Mouse (Mus musculus) lung, embryonic 14.5 days (tissue): ENCODE results near the gene Ndufv1. TPM values are rescaled to one million over a fixed set of nuclear protein-coding genes. Genes with fewer than 3 reads are reported as not detected.
A peak's percentile ranks its signal among the peaks of the same experiment; 100 is the strongest.

ENCODE experiments used
- ATAC-seq: fragments of 200-750 bp; cut with Nextera tagmentation; 2 replicates; pipeline ENCODE4 v1.8.0; 2017; ENCODE audit warnings: mild to moderate bottlenecking, moderate TSS enrichment, moderate library complexity; ENCODE audit not compliant: insufficient read depth
- DNase-seq: peaks from one replicate; pipeline ENCODE4 v3.0.0-alpha.2; 2015
- H3K27ac ChIP-seq: fragments of 300-500 bp; sonication (generic); 2 replicates; pipeline ENCODE4 v1.5.1; 2014; ENCODE audit warnings: low read depth, mild to moderate bottlenecking, moderate library complexity
- H3K27me3 ChIP-seq: fragments of 300-500 bp; sonication (generic); 2 replicates; pipeline ENCODE4 v1.6.1; 2014; ENCODE audit warnings: low read length, control low read depth; ENCODE audit not compliant: insufficient read depth
- H3K36me3 ChIP-seq: fragments of 300-500 bp; sonication (generic); 2 replicates; pipeline ENCODE4 v1.6.1; 2014; ENCODE audit warnings: control low read depth; ENCODE audit not compliant: insufficient read depth
- H3K4me1 ChIP-seq: fragments of 300-500 bp; sonication (generic); 2 replicates; pipeline ENCODE4 v1.6.1; 2014; ENCODE audit warnings: antibody characterized with exemption, control low read depth; ENCODE audit not compliant: insufficient read depth
- H3K4me2 ChIP-seq: fragments of 300-500 bp; sonication (generic); 2 replicates; pipeline ENCODE4 v1.6.1; 2014; ENCODE audit warnings: mild to moderate bottlenecking
- H3K4me3 ChIP-seq: fragments of 300-500 bp; sonication (generic); 2 replicates; pipeline ENCODE4 v1.5.1; 2014; ENCODE audit warnings: low read depth, low read length
- H3K9ac ChIP-seq: fragments of 300-500 bp; sonication (generic); 2 replicates; pipeline ENCODE4 v1.6.1; 2014
- H3K9me3 ChIP-seq: fragments of 300-500 bp; sonication (generic); 2 replicates; pipeline ENCODE4 v1.6.1; 2016; ENCODE audit warnings: low read depth, low read length, control low read depth
- CTCF ChIP-seq: IDR thresholded peaks from 2 replicates; pipeline ENCODE4 v1.5.1; 2016; ENCODE audit warnings: antibody characterized with exemption, low read depth
- WGBS: fragments of 180-500 bp; shearing (Covaris S2); extraction: QIAGEN DNeasy Blood & Tissue Kit; methylation state at CpG from one replicate; pipeline ENCODE4 v1.1.7; 2014; 5-methylcytosine and 5-hydroxymethylcytosine counted together
- polyA plus RNA-seq: library from polyadenylated mRNA; unstranded; fragments of >200 nt; fragmentation: Nextera tagmentation; extraction: Ambion mirVana; gene quantifications from 2 replicates; pipeline ENCODE4 v1.2.1, GENCODE M21; 2014

Gene Ndufv1
- polyA plus RNA-seq, 1 experiment from 2014 or later, result 193 TPM

DNA sequence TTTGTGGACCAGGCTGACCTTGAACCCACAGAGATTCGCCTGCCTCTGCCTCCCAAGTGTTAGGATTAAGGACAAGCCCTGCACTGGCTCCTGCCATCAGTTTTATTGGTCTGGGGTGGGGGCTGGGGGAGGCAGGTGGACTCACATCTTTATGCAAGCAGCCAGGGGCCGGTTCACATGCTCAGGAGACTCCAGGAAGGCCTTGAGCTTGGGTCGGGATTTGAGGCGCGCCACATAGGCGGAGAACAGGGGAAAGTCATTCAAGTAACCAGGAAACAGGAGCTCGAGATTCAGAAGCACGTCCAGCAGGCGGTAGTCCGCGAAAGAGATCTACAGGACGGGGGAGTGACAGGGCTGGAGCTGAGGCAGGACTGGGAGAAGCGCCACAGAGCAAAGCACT is 44.8 kb upstream of the Ndufv1 start:
- WGBS, result 81% methylated on average over 13 of the region's 13 CpGs
- Histone ChIP-seq H3K27me3 (0 out of 2 replicates have a peak, but pooled peaks cover 6% of the 10 kb centered on the region), H3K4me2 (no peak overlapping the region), H3K36me3 (no peaks in the 10 kb centered on the region), H3K4me3 (no peak overlapping the region), H3K27ac (no peak overlapping the region), H3K9me3 (no peaks in the 10 kb centered on the region), H3K4me1 (no peaks in the 10 kb centered on the region), H3K9ac (no peak overlapping the region)
- TF ChIP-seq CTCF, result no peak
- DNase-seq (no peak), ATAC-seq (no peak)

DNA sequence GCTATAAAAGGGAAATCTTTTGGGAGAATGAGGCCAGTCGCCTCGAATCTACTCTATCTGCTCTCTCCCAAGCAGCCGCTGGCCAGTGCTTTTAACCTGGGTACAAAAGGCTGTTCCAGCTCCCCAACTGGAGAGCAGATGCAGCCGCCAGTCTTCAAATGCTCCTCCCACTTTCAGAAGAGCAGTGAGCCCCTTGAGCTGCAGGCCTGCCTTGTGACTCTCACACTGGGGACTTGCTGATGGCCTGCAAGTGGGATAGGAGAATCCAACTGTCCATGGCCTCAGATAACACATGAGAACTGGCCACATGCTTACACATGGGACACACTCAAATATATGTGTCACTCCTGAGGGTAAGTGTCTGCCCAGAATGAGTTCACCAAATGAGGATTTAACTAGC is 44.1 kb upstream of the Ndufv1 start:
- Histone ChIP-seq H3K27ac (no peak overlapping the region), H3K9ac (no peak overlapping the region), H3K36me3 (no peaks in the 10 kb centered on the region), H3K4me3 (no peak overlapping the region), H3K27me3 (0 out of 2 replicates have a peak, but pooled peaks cover 6% of the 10 kb centered on the region), H3K4me1 (no peaks in the 10 kb centered on the region), H3K4me2 (no peak overlapping the region), H3K9me3 (no peaks in the 10 kb centered on the region)
- TF ChIP-seq CTCF, result no peak
- DNase-seq, result no peak
- ATAC-seq, result no peak
- 51% methylated on average over 4 of the region's 4 CpGs for WGBS

DNA sequence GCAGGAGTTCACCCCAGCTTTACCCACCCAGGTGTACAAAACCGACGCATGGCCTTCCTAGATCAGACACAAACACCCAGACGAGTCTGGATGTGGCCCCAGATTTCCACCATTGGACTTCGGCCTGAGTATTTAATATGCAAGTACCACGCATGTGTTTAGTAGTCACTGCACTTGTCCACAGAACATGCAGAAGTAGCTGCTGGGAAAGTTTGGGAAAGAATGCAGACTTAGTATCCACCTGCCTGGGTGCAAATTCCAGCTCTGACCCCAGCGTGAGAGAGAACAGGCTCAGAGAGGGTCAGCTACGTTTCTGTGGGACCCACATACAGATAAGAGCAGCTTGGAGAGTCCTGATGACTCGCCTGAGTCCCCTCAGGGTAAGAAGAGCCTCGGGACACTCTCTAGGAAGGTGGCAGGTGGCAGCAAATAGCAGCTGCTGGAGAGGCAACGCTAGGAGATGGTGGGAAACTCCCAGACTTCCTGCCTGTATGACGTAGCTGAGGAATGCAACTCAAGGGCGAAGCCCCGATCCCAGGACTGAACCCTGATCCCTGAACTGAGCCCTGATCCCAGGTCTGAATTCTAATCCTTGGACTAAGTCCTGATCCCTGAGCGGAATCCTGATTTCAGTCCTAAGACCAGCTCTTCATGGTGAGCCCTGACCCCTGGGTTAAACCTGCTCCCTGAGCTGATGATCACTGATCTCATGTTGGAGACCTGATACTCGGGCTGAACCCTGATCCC is 43.5 kb upstream of the Ndufv1 start:
- Histone ChIP-seq H3K9ac (no peak overlapping the region), H3K4me1 (no peaks in the 10 kb centered on the region), H3K27ac (no peak overlapping the region), H3K36me3 (no peaks in the 10 kb centered on the region), H3K4me2 (no peak overlapping the region), H3K4me3 (no peak overlapping the region), H3K27me3 (0 out of 2 replicates have a peak, but pooled peaks cover 6% of the 10 kb centered on the region), H3K9me3 (no peaks in the 10 kb centered on the region)
- ATAC-seq, result peak; percentile 47
- no peak for TF ChIP-seq CTCF
- 40% methylated on average over 15 of the region's 15 CpGs for WGBS
- DNase-seq, result peak; percentile 25

DNA sequence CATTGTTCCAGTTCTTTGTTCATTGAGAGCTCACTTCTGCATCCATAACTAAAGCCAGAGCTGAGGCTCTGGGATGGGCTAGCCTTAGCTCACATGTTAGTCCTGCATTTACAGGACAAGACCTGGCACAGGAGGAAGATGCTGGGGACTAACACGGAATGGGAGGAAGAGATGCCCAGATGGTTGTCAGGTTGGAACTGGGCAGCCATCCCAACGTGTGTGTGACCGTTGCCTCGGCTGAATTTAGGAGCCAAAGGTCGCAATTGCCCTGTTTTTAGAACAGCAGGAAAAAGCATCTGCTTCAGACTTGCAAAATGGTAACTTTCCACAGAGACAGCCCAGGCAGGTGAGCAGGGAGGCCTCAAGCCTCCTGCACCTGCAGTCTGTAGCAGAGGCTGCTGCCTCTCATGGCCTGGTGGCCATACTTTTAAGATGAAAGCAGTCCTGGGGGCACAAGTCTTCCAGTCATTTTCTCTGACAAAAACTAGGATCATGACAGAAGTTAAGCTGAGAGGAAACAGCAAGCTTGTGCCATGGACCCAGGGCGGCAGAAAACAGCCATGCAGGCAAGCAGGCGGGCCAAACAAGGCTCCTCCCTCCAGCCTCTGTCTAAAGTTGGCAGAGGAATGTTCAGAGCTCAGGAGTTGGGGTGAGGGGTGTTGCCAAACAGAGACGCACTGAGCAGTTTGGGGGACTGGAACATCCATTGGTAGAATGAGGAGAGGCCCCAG is 42.8 kb upstream of the Ndufv1 start:
- no peak for ATAC-seq

DNA sequence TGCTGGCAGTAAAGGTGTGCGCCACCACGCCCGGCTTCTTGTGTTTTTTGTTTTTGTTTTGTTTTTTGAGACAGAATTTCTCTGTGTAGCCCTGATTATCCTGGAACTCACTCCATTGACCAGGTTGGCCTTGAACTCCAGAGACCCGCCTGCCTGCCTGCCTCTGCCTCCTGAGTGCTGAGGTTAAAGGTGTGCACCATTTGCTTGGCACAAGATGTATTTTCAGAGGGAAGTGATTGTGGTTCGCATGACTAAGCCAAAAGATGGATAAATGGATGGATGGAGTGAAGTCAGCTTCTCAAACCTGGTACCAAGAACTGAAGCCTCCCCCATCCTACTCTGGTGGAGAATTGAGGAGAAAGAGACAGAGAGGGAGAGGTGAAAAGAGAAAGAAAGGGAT is 42.0 kb upstream of the Ndufv1 start:
- Histone ChIP-seq H3K4me2 (no peak overlapping the region), H3K36me3 (no peaks in the 10 kb centered on the region), H3K4me1 (no peaks in the 10 kb centered on the region), H3K9me3 (no peaks in the 10 kb centered on the region), H3K4me3 (no peak overlapping the region), H3K27me3 (0 out of 2 replicates have a peak, but pooled peaks cover 6% of the 10 kb centered on the region), H3K9ac (no peak overlapping the region), H3K27ac (no peak overlapping the region)
- ATAC-seq (no peak), DNase-seq (no peak)
- WGBS, result 81% methylated on average over 5 of the region's 5 CpGs
- no peak for TF ChIP-seq CTCF

More for the DNA sequence above, 42.8 kb upstream of the Ndufv1 start:
- no peak for TF ChIP-seq CTCF
- no peak overlapping the region for H3K4me2 ChIP-seq
- DNase-seq, result no peak
- H3K9ac ChIP-seq, result no peak overlapping the region
- 59% methylated on average over 8 of the region's 8 CpGs for WGBS
- H3K36me3 ChIP-seq, result no peaks in the 10 kb centered on the region
- H3K27me3 ChIP-seq, result 0 out of 2 replicates have a peak, but pooled peaks cover 6% of the 10 kb centered on the region
- no peak overlapping the region for H3K4me3 ChIP-seq
- no peak overlapping the region for H3K27ac ChIP-seq
- H3K4me1 ChIP-seq, result no peaks in the 10 kb centered on the region
- H3K9me3 ChIP-seq, result no peaks in the 10 kb centered on the region

DNA sequence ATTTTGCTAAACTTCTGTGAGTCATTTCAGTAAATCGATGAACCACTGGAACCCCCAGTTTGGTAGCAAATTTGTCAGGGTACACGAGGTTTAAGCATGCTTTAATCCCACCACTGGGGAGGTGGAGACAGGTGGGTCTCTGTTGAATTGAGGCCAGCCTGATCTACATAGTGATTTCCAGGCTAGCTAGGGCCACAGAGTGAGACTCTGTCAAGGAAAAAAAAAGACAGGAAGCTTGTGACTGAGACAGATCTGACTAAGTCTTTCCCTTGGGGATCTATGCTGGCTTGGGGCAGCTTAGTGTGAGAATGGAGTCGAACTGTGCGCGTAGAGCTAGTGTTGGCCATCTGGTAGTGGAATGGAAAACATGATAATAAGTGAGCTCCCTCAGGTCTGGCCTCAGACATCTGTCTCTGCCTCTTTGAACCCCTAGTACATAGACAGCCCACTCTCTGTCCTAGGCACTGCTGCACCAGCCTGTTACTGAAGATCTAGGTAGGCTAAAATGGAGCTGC is 40.0 kb upstream of the Ndufv1 start:
- H3K4me1 ChIP-seq, result no peaks in the 10 kb centered on the region
- H3K36me3 ChIP-seq, result no peaks in the 10 kb centered on the region
- H3K4me2 ChIP-seq, result no peak overlapping the region
- no peaks in the 10 kb centered on the region for H3K27me3 ChIP-seq
- no peak for TF ChIP-seq CTCF
- no peak overlapping the region for H3K27ac ChIP-seq
- H3K9ac ChIP-seq, result no peak overlapping the region
- H3K9me3 ChIP-seq, result no peaks in the 10 kb centered on the region
- no peak for ATAC-seq
- H3K4me3 ChIP-seq, result no peak overlapping the region
- WGBS, result 74% methylated on average over 5 of the region's 5 CpGs
- DNase-seq, result no peak

DNA sequence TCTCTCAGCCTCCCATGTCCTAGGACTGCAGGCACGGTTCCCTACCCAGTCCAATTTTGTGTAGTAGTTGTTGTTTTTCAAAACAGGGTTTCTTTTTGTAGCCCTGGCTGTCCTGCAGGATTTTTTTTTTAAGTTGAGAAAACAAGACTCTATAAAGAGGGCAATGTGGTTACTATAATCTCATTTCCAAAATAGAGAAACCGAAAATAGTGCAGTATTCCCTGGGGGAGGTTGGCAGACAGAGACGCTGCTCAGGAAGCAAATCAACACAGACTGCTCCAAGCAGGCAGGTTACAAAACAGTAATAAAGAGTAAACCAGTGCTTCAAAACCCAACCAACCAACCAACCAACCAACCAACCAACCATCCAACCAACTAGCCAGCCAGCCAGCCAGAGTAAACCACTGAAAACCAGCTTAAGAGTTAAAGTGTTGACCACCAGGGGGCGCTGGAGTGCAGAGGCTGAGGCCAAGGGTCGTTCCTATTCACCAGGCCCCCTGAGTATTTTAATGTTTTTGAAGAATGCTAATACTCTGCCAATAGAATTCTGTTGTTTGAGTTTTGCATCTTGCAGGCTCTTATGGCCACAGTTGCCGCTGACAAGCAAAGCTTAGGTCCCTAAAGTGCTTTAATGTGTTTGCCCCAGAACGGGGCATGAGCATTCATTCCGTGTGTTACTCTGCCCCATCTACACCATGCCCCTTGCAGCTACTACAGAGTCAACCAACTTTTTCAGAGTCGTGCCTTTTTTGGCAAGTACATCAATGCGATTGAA is 39.3 kb upstream of the Ndufv1 start:
- Histone ChIP-seq H3K9ac (no peak overlapping the region), H3K4me1 (no peaks in the 10 kb centered on the region), H3K4me3 (no peak overlapping the region), H3K9me3 (no peaks in the 10 kb centered on the region), H3K36me3 (no peaks in the 10 kb centered on the region), H3K27me3 (no peaks in the 10 kb centered on the region), H3K4me2 (no peak overlapping the region), H3K27ac (no peak overlapping the region)
- ATAC-seq, result no peak
- DNase-seq, result peak; percentile 81
- WGBS, result 55% methylated on average over 10 of the region's 10 CpGs
- peak; percentile 84 for TF ChIP-seq CTCF
